Mouse (Mus musculus): ENCODE measurements around the gene Uba3.

DNA sequence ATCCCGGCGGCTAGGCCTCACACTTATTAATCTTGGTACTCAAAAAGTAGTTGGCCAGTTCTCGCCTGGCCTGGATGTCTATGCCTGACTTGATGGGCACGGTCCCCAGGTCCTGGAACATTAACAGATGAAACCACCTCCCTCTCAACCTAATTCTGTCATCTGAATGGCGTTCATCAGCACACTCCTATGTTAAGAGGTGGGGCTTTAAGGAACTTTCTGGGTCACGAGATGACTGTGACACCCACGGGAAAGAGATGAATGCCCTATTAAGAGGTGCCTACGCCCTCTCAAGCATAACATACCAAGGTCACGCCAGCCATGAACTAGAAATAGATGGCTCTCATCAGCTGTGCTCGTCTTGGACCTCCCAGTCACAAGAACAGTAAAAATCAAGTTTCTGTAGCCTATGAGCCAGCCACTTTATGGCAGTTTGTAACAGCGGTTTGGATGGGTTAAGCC lies 26.0 kb downstream of the Uba3 start:
- TF ChIP-seq POLR2A (IDR thresholded peaks at IDR 0.05; ENCODE audit: borderline replicate concordance, control insufficient read depth, low read depth, low read length) (no peak), CTCF (IDR thresholded peaks at IDR 0.05; ENCODE audit: control insufficient read depth, insufficient read depth, low read length) (no peak)
